Mouse (Mus musculus): ENCODE results near the gene 1700102P08Rik. TPM values are rescaled to one million over a fixed set of nuclear protein-coding genes. Genes with fewer than 3 reads are reported as not detected.
A peak's percentile ranks its signal among the peaks of the same experiment; 100 is the strongest.

Gene 1700102P08Rik
- total and polyA plus RNA-seq, 3 experiments, result 0.92 to 1.0 TPM; not detected in 1

GRCm38 (mm10) chr9:108450292-108451169 is 57.9 kb downstream of the 1700102P08Rik start:
- no peaks in the 10 kb centered on the region for H3K9me3 ChIP-seq (replicated peaks; ENCODE audit: insufficient read depth, low read length)
- TF ChIP-seq CHD2 (IDR thresholded peaks at IDR 0.05; ENCODE audit: low read length) (no peak), ZNF384 (IDR thresholded peaks at IDR 0.05; ENCODE audit: low read depth, low read length) (peak; percentile 81), ETS1 (IDR thresholded peaks at IDR 0.05; ENCODE audit: low read depth, low read length) (peak; percentile 59), SIN3A (IDR thresholded peaks at IDR 0.05; ENCODE audit: low read length) (peak; percentile 51; the same call in 1 of the 2 replicates), CHD1 (IDR thresholded peaks at IDR 0.05; ENCODE audit: low read depth, low read length) (peak; percentile 51), TCF12 (IDR thresholded peaks at IDR 0.05; ENCODE audit: low read depth, low read length) (0 out of 2 replicates have a peak, but pooled peaks have one; percentile 13), POLR2AphosphoS5 (IDR thresholded peaks at IDR 0.05; ENCODE audit: borderline replicate concordance, low read depth, low read length) (no peak), EP300 (IDR thresholded peaks at IDR 0.05; ENCODE audit: low read depth in 1 of 2, low read length in 2 of 2) (peak in 1 of 2 experiments; percentile 37; a peak in 1 of 4 replicates), TBP (IDR thresholded peaks at IDR 0.05; ENCODE audit: low read depth, low read length) (peak; percentile 40; the same call in 1 of the 2 replicates), ELF1 (IDR thresholded peaks at IDR 0.05; ENCODE audit: low read depth, low read length) (no peak), MEF2A (IDR thresholded peaks at IDR 0.05; ENCODE audit: extremely low read depth, insufficient replicate concordance, low read depth, low read length, poor library complexity, severe bottlenecking) (peak; percentile 84), USF2 (IDR thresholded peaks at IDR 0.05; ENCODE audit: borderline replicate concordance in 1 of 2, insufficient read depth in 1 of 2, low read depth in 1 of 2, low read length in 2 of 2) (no peak), MAZ (IDR thresholded peaks at IDR 0.05; ENCODE audit: low read depth, low read length) (0 out of 2 replicates have a peak, but pooled peaks have one; percentile 44), UBTF (IDR thresholded peaks at IDR 0.05; ENCODE audit: borderline replicate concordance, insufficient read depth, low read depth, low read length) (no peak), NELFE (IDR thresholded peaks at IDR 0.05; ENCODE audit: low read depth, low read length) (peak; percentile 30; the same call in 1 of the 2 replicates)
- no peaks in the 10 kb centered on the region for H3K27me3 ChIP-seq (ENCODE audit: control insufficient read depth in 1 of 2, insufficient read depth in 2 of 2, low read length in 2 of 2)
- H3K4me1 ChIP-seq (ENCODE audit: control insufficient read depth in 1 of 2, insufficient read depth in 2 of 2, low read length in 2 of 2), result peaks cover 20 to 49% of the 10 kb centered on the region in 2 experiments
- H3K4me3 ChIP-seq (ENCODE audit: control insufficient read depth in 1 of 2, insufficient read depth in 1 of 2, low read depth in 2 of 2, low read length in 2 of 2), result peak overlapping the region; percentile 69 to 80
- peak; percentile 80 for DNase-seq (ENCODE audit: low read depth, low spot score)
- H3K79me2 ChIP-seq (ENCODE audit: control insufficient read depth, insufficient read depth, low read length, poor library complexity), result peaks cover 5% of the 10 kb centered on the region
- H3K27ac ChIP-seq (ENCODE audit: control insufficient read depth, low read depth, low read length), result peak overlapping the region; percentile 90
- H3K9ac ChIP-seq (ENCODE audit: control insufficient read depth, low read depth, low read length, poor library complexity, severe bottlenecking), result peak overlapping the region; percentile 74
- H3K36me3 ChIP-seq (ENCODE audit: control insufficient read depth in 1 of 2, insufficient read depth in 2 of 2, low read length in 2 of 2), result peaks cover 0 to 21% of the 10 kb centered on the region in 2 experiments; a peak in 2 of 4 replicates

GRCm38 (mm10) chr9:108451170-108451493 is 58.5 kb downstream of the 1700102P08Rik start:
- DNase-seq (ENCODE audit: low read depth, low spot score), result peak; percentile 73
- peak overlapping the region; percentile 69 to 80 for H3K4me3 ChIP-seq (ENCODE audit: control insufficient read depth in 1 of 2, insufficient read depth in 1 of 2, low read depth in 2 of 2, low read length in 2 of 2)
- H3K9me3 ChIP-seq (replicated peaks; ENCODE audit: insufficient read depth, low read length), result no peaks in the 10 kb centered on the region
- peaks cover 0 to 21% of the 10 kb centered on the region in 2 experiments; a peak in 2 of 4 replicates for H3K36me3 ChIP-seq (ENCODE audit: control insufficient read depth in 1 of 2, insufficient read depth in 2 of 2, low read length in 2 of 2)
- H3K4me1 ChIP-seq (ENCODE audit: control insufficient read depth in 1 of 2, insufficient read depth in 2 of 2, low read length in 2 of 2), result peaks cover 20 to 54% of the 10 kb centered on the region in 2 experiments
- peak overlapping the region; percentile 74 for H3K9ac ChIP-seq (ENCODE audit: control insufficient read depth, low read depth, low read length, poor library complexity, severe bottlenecking)
- H3K27me3 ChIP-seq (ENCODE audit: control insufficient read depth in 1 of 2, insufficient read depth in 2 of 2, low read length in 2 of 2), result no peaks in the 10 kb centered on the region
- peaks cover 5% of the 10 kb centered on the region for H3K79me2 ChIP-seq (ENCODE audit: control insufficient read depth, insufficient read depth, low read length, poor library complexity)
- peak overlapping the region; percentile 90 for H3K27ac ChIP-seq (ENCODE audit: control insufficient read depth, low read depth, low read length)
- no peak for TF ChIP-seq USF2 (IDR thresholded peaks at IDR 0.05; ENCODE audit: borderline replicate concordance in 1 of 2, insufficient read depth in 1 of 2, low read depth in 1 of 2, low read length in 2 of 2)
- TF ChIP-seq EP300 (IDR thresholded peaks at IDR 0.05; ENCODE audit: low read depth in 1 of 2, low read length in 2 of 2), result peak in 1 of 2 experiments; percentile 31; a peak in 1 of 4 replicates
- peak; percentile 29 for TF ChIP-seq TAL1 (IDR thresholded peaks at IDR 0.05; ENCODE audit: low read length)
- no peak for TF ChIP-seq POLR2AphosphoS2 (IDR thresholded peaks at IDR 0.05; ENCODE audit: low read length)
- no peak; the same call in 1 of the 2 replicates for TF ChIP-seq MAZ (IDR thresholded peaks at IDR 0.05; ENCODE audit: low read depth, low read length)
- no peak for TF ChIP-seq SMC3 (IDR thresholded peaks at IDR 0.05; ENCODE audit: low read depth, low read length)
- TF ChIP-seq ZNF384 (IDR thresholded peaks at IDR 0.05; ENCODE audit: low read depth, low read length), result no peak
- no peak for TF ChIP-seq TBP (IDR thresholded peaks at IDR 0.05; ENCODE audit: low read depth, low read length)
- TF ChIP-seq CTCF (IDR thresholded peaks at IDR 0.05 in 2 of 3, conservative IDR thresholded peaks at IDR 0.05 in 1 of 3; ENCODE audit: control insufficient read depth in 1 of 3, insufficient read depth in 1 of 3, low read depth in 2 of 3, low read length in 3 of 3, poor library complexity in 1 of 3, severe bottlenecking in 1 of 3), result no peak
- no peak for TF ChIP-seq ZMIZ1 (IDR thresholded peaks at IDR 0.05; ENCODE audit: low read depth, low read length)
- TF ChIP-seq TCF12 (IDR thresholded peaks at IDR 0.05; ENCODE audit: low read depth, low read length), result peak; percentile 53
- peak; percentile 83 for TF ChIP-seq MYC (IDR thresholded peaks at IDR 0.05; ENCODE audit: low read depth, low read length)
- TF ChIP-seq POLR2A (IDR thresholded peaks at IDR 0.05; ENCODE audit: control insufficient read depth in 1 of 2, insufficient read depth in 1 of 2, low read depth in 1 of 2, low read length in 2 of 2, poor library complexity in 1 of 2), result no peak; a peak in 1 of 4 replicates
- TF ChIP-seq MEF2A (IDR thresholded peaks at IDR 0.05; ENCODE audit: extremely low read depth, insufficient replicate concordance, low read depth, low read length, poor library complexity, severe bottlenecking), result no peak
- no peak for TF ChIP-seq ZC3H11A (IDR thresholded peaks at IDR 0.05; ENCODE audit: low read depth, low read length)
- peak; percentile 49; the same call in 1 of the 2 replicates for TF ChIP-seq SIN3A (IDR thresholded peaks at IDR 0.05; ENCODE audit: low read length)
- TF ChIP-seq HCFC1 (IDR thresholded peaks at IDR 0.05; ENCODE audit: low read depth, low read length), result peak; percentile 59
- TF ChIP-seq GABPA (IDR thresholded peaks at IDR 0.05; ENCODE audit: low read depth, low read length), result no peak
- peak; percentile 33; the same call in 1 of the 2 replicates for TF ChIP-seq ETS1 (IDR thresholded peaks at IDR 0.05; ENCODE audit: low read depth, low read length)
- TF ChIP-seq USF1 (IDR thresholded peaks at IDR 0.05; ENCODE audit: low read depth, low read length), result no peak
